Mouse (Mus musculus) hindbrain, embryonic 12.5 days (tissue): ENCODE results near the gene Meis1. TPM values are rescaled to one million over a fixed set of nuclear protein-coding genes. Genes with fewer than 3 reads are reported as not detected.

Source experiments
- ATAC-seq: fragments of 200-750 bp; cut with Nextera tagmentation; 2 replicates; pipeline ENCODE4 v1.8.0; 2017; ENCODE audit warnings: moderate TSS enrichment; ENCODE audit not compliant: low FRiP score
- H3K27ac ChIP-seq: fragments of 300-500 bp; sonication (generic); 2 replicates; pipeline ENCODE4 v1.5.1; 2016; ENCODE audit warnings: mild to moderate bottlenecking
- H3K27me3 ChIP-seq: fragments of 300-500 bp; sonication (generic); 2 replicates; pipeline ENCODE4 v1.6.1; 2016; ENCODE audit warnings: mild to moderate bottlenecking
- H3K36me3 ChIP-seq: fragments of 300-500 bp; sonication (generic); 2 replicates; pipeline ENCODE4 v1.6.1; 2016; ENCODE audit warnings: mild to moderate bottlenecking
- H3K4me1 ChIP-seq: fragments of 300-500 bp; sonication (generic); 2 replicates; pipeline ENCODE4 v1.6.1; 2016
- H3K4me2 ChIP-seq: fragments of 300-500 bp; sonication (generic); replicated peaks from 2 replicates; pipeline ENCODE4 v1.6.1; 2016; ENCODE audit warnings: mild to moderate bottlenecking
- H3K4me3 ChIP-seq: fragments of 300-500 bp; sonication (generic); 2 replicates; pipeline ENCODE4 v1.5.1; 2016; ENCODE audit warnings: mild to moderate bottlenecking
- H3K9ac ChIP-seq: fragments of 300-500 bp; sonication (generic); 2 replicates; pipeline ENCODE4 v1.6.1; 2016; ENCODE audit warnings: mild to moderate bottlenecking, moderate library complexity
- H3K9me3 ChIP-seq: fragments of 300-500 bp; sonication (generic); replicated peaks from 2 replicates; pipeline ENCODE4 v1.6.1; 2016; ENCODE audit warnings: mild to moderate bottlenecking
- WGBS: fragments of 180-500 bp; shearing (Covaris S2); methylation state at CpG from one replicate; pipeline ENCODE4 v1.1.7; 2016; 5-methylcytosine and 5-hydroxymethylcytosine counted together
- polyA plus RNA-seq: library from polyadenylated mRNA; unstranded; fragments of >200 nt; fragmentation: Nextera tagmentation; extraction: Ambion mirVana; gene quantifications from 2 replicates; pipeline ENCODE4 v1.2.1, GENCODE M21; 2016

Meis1 gene
- polyA plus RNA-seq, 1 experiment from 2014 or later, result 173 TPM

DNA sequence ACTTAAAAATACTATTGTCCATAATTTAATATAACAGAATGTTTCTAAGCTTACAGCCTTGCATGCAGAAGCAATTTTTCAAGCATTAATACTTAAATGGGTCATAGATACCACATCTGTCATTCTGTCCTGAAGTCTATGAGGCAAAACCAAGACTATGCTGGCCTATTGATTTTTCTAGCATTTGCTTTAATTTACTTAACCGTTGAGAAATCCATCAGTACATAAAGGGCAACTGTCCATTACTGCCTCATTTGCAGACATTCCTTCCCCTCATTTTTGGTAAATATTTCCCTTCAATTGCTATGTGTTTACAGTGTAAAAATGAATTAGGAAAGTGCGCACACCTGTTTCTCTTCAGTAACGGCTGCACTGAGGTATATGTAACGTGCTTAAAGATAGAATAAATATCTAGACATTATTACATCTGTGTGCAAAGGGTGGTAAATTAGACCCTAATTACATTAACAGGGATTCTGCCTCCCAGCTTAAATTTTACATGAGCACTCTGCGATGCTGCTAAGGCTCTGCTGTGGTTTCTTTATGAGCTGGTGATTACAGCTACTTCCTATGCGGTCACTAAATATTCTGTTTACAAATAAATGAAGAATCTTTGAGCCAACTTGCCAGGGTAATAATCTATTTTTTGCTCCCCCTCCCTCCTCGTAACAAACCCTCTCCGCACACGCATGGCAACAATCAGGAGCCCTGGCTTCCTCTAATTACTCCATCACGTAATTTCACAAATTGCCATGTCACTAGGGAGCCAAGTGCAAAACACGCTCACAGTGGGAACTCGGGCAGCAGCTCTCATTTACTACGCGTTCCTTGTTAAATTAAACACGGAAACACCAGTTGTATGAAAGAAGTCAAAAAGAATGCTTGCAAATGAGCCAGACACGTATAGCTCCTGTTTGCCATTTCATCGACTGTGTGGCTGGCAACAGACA lies 88.7 kb downstream of the Meis1 start:
- H3K4me1 ChIP-seq, result peaks cover 33% of the 10 kb centered on the region
- H3K9me3 ChIP-seq, result no peaks in the 10 kb centered on the region
- no peak overlapping the region for H3K9ac ChIP-seq

DNA sequence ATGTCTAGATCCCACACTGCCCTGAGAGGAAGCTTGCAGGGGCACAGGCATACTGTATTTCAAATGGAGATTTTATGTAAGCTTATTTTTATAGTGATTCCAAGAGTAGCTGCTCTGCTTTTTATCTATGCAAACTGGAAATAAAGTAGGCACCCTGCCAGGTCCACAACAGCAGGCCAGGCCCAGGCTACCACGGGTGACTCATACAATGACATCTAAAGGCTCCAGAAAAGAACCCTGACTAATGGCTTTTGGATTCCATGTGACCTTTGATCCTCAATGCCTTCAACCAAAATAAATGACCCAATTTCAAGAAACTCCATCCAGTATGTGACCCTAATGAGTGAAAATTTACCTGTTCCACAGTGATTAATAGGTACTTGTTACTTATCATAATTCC lies 91.4 kb downstream of the Meis1 start:
- Histone ChIP-seq H3K27ac (0 out of 2 replicates have a peak overlapping the region, but pooled peaks have one; percentile 17), H3K36me3 (0 out of 2 replicates have a peak, but pooled peaks cover 4% of the 10 kb centered on the region), H3K9me3 (no peaks in the 10 kb centered on the region), H3K4me2 (no peak overlapping the region), H3K27me3 (no peaks in the 10 kb centered on the region), H3K4me3 (no peak overlapping the region), H3K4me1 (peaks cover 33% of the 10 kb centered on the region), H3K9ac (no peak overlapping the region)
- ATAC-seq, result no peak
- 3% methylated on average over 1 of the region's 1 CpGs for WGBS

More for the DNA sequence above, 88.7 kb downstream of the Meis1 start:
- H3K4me3 ChIP-seq, result no peak overlapping the region
- WGBS, result 60% methylated on average over 17 of the region's 17 CpGs
- H3K36me3 ChIP-seq, result 0 out of 2 replicates have a peak, but pooled peaks cover 3% of the 10 kb centered on the region
- H3K27me3 ChIP-seq, result no peaks in the 10 kb centered on the region
- H3K27ac ChIP-seq, result peak overlapping the region; percentile 76
- ATAC-seq, result no peak
- H3K4me2 ChIP-seq, result peak overlapping the region; percentile 22; the same call in 1 of the 2 replicates

DNA sequence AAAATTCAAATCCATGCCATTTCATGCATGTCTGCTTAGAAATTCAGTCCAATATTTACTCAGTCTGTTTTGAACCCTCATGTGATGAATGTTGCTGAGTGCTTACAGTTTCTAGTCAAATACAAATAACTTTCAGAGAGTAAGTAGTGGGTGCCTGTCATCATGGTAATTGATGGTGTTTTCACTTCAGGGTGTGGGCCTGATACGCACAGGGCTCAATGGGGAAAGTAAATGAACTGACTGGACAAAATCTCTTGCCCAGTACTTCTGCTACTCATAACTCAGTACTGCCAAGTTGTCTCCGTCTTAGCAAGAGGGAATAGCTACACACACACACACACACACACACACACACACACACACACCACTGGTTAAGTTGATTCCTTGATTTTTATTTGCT lies 92.0 kb downstream of the Meis1 start:
- ATAC-seq, result no peak
- 29% methylated on average over 2 of the region's 2 CpGs for WGBS
- no peak overlapping the region for H3K4me2 ChIP-seq

DNA sequence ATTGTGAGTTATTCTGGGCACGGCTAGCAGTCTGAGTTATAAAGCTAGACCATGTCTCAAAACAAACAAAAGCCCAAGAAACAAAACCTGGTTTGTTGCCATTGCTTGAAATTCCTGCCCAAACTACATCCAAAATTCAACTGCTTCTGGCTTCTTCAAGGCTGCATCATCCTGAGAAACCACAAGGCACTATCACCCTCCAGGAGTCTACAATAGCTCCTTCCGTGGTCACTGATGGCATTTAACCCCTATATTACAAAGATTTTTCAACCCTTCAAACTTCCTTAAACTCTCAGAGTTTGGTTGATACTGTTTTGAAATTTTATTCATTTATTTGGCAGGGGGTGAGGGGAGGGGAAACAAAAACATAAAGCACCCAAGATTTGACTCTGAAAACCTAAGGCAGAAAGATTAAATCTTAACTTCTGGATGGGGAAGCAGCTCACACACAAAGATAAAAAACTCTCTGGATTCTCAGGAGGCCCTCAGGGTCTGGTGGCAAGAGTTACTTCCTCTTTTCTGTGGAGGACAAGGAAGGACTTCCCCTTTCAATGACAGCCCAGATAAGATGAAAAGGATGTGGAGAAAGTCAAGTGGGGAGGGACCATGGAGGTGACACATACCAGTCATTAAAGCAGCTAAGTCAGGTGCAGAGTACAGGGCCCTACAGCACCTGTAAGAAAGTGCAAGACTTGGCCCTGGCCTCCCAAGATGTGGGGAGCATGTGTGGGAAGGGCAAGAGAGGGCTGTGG lies 94.0 kb downstream of the Meis1 start:
- ATAC-seq, result no peak
- WGBS, result 88% methylated on average over 2 of the region's 2 CpGs

More for the DNA sequence above, 92.0 kb downstream of the Meis1 start:
- no peaks in the 10 kb centered on the region for H3K27me3 ChIP-seq
- H3K4me3 ChIP-seq, result no peak overlapping the region
- H3K9ac ChIP-seq, result no peak overlapping the region
- H3K27ac ChIP-seq, result 0 out of 2 replicates have a peak overlapping the region, but pooled peaks have one; percentile 17
- peaks cover 29% of the 10 kb centered on the region for H3K4me1 ChIP-seq
- no peaks in the 10 kb centered on the region for H3K9me3 ChIP-seq
- 0 out of 2 replicates have a peak, but pooled peaks cover 4% of the 10 kb centered on the region for H3K36me3 ChIP-seq

DNA sequence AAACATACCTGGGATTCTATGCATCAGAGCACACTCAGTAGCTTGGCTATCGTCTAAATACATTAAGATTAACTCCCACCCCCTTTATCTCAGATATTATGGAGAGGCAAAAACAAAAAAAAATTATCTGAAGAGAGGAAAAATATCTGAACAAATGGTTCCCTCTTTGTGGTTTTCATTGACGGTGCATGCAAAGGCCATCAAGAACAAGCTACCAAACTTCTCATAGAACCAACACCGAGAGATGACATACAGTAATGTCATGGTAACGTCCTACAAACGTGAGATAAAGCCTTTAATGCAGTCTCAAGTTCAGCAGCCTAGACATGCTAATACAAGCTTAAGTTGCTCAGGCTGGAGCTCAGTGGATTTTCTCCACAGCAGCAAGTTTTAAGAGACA lies 95.5 kb downstream of the Meis1 start:
- no peaks in the 10 kb centered on the region for H3K27me3 ChIP-seq
- H3K9me3 ChIP-seq, result no peaks in the 10 kb centered on the region
- H3K36me3 ChIP-seq, result 0 out of 2 replicates have a peak, but pooled peaks cover 4% of the 10 kb centered on the region
- no peak for ATAC-seq
- 84% methylated on average over 5 of the region's 5 CpGs for WGBS
- H3K4me2 ChIP-seq, result no peak overlapping the region
- H3K27ac ChIP-seq, result no peak overlapping the region
- H3K4me1 ChIP-seq, result peaks cover 25% of the 10 kb centered on the region
- H3K4me3 ChIP-seq, result no peak overlapping the region
- no peak overlapping the region for H3K9ac ChIP-seq

More for the DNA sequence above, 94.0 kb downstream of the Meis1 start:
- no peak overlapping the region for H3K27ac ChIP-seq
- no peak overlapping the region for H3K9ac ChIP-seq
- no peaks in the 10 kb centered on the region for H3K27me3 ChIP-seq
- H3K4me2 ChIP-seq, result no peak overlapping the region
- H3K9me3 ChIP-seq, result no peaks in the 10 kb centered on the region
- peaks cover 10% of the 10 kb centered on the region for H3K4me1 ChIP-seq
- H3K36me3 ChIP-seq, result 0 out of 2 replicates have a peak, but pooled peaks cover 4% of the 10 kb centered on the region
- H3K4me3 ChIP-seq, result no peak overlapping the region

DNA sequence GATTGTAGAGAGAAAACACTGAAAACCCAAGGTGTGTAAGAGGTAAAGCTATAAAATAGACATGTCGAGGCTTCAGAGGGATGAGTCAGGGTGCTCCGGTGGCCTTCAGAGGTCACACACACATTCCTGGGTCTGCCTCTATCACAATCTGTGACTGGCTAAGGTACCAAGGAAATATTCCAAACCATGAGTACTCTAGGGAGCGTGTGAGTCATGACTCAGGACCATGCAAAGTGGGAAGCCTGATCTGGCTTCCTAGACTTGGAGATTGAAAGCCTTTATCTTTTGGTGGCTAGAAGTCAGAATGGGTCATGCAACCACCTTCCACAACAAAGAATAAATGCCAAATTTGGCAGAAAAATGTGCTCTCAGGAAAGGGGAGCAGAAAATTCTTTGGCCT lies 98.1 kb downstream of the Meis1 start:
- Histone ChIP-seq H3K27me3 (no peaks in the 10 kb centered on the region), H3K4me2 (no peak overlapping the region), H3K9me3 (no peaks in the 10 kb centered on the region), H3K36me3 (0 out of 2 replicates have a peak, but pooled peaks cover 4% of the 10 kb centered on the region), H3K9ac (no peak overlapping the region), H3K27ac (peak overlapping the region; percentile 35; the same call in 1 of the 2 replicates), H3K4me3 (no peak overlapping the region), H3K4me1 (peaks cover 41% of the 10 kb centered on the region)
- ATAC-seq, result no peak
- 89% methylated on average over 3 of the region's 3 CpGs for WGBS

DNA sequence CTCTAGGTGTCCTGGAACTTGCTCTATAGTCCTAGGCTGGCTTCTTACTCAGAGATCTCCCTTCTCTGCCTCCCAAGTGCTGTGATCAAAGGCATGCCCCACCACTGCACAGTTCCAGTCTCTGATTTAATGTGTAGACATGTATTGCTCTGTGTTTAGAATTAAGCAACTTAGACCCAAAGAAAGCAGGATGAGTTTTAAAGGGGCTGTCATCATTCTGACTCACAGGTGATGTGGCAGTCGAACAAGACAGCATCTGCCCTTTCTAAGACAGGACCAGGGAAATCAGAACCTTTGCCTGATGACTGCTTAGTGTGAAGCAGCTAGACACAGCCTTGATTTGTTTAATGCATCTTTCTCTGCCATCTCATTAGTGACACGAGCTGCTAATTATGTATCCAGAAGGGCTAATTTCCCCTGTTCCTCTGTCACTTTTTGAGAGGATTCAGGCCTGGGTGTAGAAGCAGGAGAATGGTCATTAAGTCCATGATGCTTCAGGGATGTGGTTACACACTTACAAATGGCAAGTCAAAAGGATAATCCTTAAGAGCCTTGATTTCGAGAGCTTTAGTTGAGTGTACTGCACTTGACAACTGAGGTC lies 99.5 kb downstream of the Meis1 start:
- H3K4me2 ChIP-seq, result no peak overlapping the region
- 69% methylated on average over 3 of the region's 3 CpGs for WGBS
- H3K27me3 ChIP-seq, result no peaks in the 10 kb centered on the region
- H3K9ac ChIP-seq, result no peak overlapping the region
- H3K4me3 ChIP-seq, result no peak overlapping the region
- no peak for ATAC-seq
- 0 out of 2 replicates have a peak, but pooled peaks cover 4% of the 10 kb centered on the region for H3K36me3 ChIP-seq
- H3K4me1 ChIP-seq, result peaks cover 45% of the 10 kb centered on the region
- no peaks in the 10 kb centered on the region for H3K9me3 ChIP-seq
- peak overlapping the region; percentile 44 for H3K27ac ChIP-seq

DNA sequence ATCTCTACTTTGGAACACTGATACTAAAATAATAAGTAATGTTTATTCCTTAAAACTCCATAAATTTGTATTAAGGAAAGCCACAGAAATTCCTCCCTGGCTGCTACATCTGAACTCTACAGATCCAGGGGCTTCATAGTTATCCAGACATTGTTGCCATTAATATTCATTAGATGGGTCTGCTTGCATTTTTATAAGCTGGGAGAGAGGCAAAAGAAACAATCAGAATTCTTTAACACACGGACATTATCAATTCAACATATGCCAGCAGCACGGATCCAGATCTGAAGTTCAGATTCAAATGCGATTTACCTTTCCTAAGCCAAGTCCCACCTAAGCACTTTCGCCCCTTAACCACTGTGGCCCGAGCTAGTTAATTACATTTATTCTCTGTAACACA lies 100.9 kb downstream of the Meis1 start:
- Histone ChIP-seq H3K27me3 (no peaks in the 10 kb centered on the region), H3K36me3 (no peaks in the 10 kb centered on the region), H3K4me3 (no peak overlapping the region), H3K4me1 (peaks cover 54% of the 10 kb centered on the region), H3K9ac (no peak overlapping the region), H3K4me2 (no peak overlapping the region), H3K27ac (peak overlapping the region; percentile 13), H3K9me3 (no peaks in the 10 kb centered on the region)
- WGBS, result 33% methylated on average over 5 of the region's 5 CpGs
- no peak for ATAC-seq

DNA sequence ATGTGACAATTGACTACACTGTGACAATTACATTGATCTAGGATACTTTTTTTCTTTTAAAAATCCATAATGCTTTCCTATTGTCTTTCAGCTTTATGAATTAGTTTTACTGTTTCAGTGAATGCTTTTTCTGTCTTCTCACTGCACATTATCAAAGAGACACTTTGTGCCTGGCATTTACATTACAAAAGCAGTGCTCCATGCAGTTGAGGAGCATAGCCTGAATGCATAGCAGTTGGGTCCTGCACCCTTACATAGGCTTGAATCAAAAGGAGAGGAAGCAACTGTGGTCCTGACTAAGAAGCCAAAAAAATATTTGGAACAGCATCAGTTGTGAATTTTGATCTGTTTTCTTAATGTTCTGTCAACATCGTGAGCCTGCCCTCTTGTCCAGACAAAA lies 105.5 kb downstream of the Meis1 start:
- ATAC-seq, result no peak
- Histone ChIP-seq H3K4me3 (no peak overlapping the region), H3K4me2 (no peak overlapping the region), H3K4me1 (peaks cover 55% of the 10 kb centered on the region), H3K9me3 (no peaks in the 10 kb centered on the region), H3K27me3 (no peaks in the 10 kb centered on the region), H3K27ac (0 out of 2 replicates have a peak overlapping the region, but pooled peaks have one; percentile 44), H3K9ac (no peak overlapping the region), H3K36me3 (no peaks in the 10 kb centered on the region)
- WGBS, result 55% methylated on average over 1 of the region's 1 CpGs

DNA sequence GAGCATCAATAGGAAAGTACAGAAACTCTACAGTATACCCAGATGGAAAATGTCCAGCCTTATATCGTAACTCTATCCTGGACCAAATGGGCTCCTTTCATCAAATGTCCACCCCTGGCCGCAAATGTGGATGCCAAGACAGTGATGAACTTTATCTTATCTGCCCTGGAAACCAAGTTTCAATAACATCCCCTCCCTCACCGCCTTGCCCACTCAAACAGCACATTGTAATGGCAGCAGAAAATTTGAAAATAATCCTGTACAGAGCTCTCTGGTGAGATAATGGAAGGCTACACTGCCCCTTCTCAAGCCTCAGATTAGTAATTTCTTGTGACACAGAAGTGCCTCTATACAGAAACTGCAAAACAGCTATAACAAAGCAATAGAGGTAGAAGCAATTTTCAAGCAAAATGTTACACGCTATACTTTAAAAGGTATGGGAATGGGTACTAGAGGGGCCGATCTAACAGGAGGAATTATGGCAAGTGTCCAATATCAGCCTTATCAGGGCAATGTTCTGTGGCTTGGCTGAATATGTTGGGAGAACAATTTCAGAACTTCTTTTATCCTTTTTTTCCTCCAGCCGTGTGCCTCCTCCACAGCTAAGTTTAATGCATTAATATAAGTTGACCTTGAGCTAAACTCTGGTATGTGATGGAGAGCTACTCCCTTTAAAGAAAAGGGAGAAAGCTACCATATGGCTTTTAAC lies 106.3 kb downstream of the Meis1 start:
- ATAC-seq, result no peak
- H3K4me3 ChIP-seq, result no peak overlapping the region
- 65% methylated on average over 6 of the region's 6 CpGs for WGBS
- no peaks in the 10 kb centered on the region for H3K27me3 ChIP-seq
- H3K9ac ChIP-seq, result no peak overlapping the region
- H3K4me2 ChIP-seq, result no peak overlapping the region
- peaks cover 51% of the 10 kb centered on the region for H3K4me1 ChIP-seq
- no peaks in the 10 kb centered on the region for H3K36me3 ChIP-seq
- no peak overlapping the region; the same call in 1 of the 2 replicates for H3K27ac ChIP-seq
- H3K9me3 ChIP-seq, result no peaks in the 10 kb centered on the region

DNA sequence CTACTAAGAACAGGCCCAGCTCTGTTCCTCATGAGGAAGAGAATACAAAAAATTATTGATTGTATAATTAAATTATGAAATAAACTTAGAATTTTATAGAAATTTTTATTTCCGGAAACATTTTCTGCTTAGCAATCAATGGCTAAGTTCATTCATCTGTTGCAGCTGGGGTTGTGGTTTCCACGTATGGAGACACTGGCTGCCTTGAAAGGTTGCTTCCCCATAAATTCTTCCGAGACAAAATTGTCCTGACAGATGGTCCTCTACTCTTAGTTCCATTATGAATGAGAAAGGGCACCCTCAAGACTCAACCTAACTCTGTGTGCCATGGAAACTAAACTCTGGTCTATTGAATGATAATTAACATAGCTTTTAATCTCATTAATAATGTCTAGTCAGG lies 111.9 kb downstream of the Meis1 start:
- no peak overlapping the region for H3K4me2 ChIP-seq
- ATAC-seq, result no peak

More for the DNA sequence above, 111.9 kb downstream of the Meis1 start:
- no peak overlapping the region for H3K9ac ChIP-seq
- H3K27ac ChIP-seq, result no peak overlapping the region
- no peak overlapping the region for H3K4me3 ChIP-seq
- no peaks in the 10 kb centered on the region for H3K27me3 ChIP-seq
- peaks cover 4% of the 10 kb centered on the region; the same call in 1 of the 2 replicates for H3K36me3 ChIP-seq
- H3K9me3 ChIP-seq, result no peaks in the 10 kb centered on the region
- WGBS, result 60% methylated on average over 3 of the region's 3 CpGs
- peaks cover 13% of the 10 kb centered on the region for H3K4me1 ChIP-seq
